Mouse (Mus musculus): Measurements from ENCODE around the gene Rcc2. TPM values are rescaled to one million over a fixed set of nuclear protein-coding genes. Genes with fewer than 3 reads are reported as not detected.

Rcc2 gene
- total and polyA plus RNA-seq, 3 experiments, result 187 to 348 (median 249) TPM

DNA sequence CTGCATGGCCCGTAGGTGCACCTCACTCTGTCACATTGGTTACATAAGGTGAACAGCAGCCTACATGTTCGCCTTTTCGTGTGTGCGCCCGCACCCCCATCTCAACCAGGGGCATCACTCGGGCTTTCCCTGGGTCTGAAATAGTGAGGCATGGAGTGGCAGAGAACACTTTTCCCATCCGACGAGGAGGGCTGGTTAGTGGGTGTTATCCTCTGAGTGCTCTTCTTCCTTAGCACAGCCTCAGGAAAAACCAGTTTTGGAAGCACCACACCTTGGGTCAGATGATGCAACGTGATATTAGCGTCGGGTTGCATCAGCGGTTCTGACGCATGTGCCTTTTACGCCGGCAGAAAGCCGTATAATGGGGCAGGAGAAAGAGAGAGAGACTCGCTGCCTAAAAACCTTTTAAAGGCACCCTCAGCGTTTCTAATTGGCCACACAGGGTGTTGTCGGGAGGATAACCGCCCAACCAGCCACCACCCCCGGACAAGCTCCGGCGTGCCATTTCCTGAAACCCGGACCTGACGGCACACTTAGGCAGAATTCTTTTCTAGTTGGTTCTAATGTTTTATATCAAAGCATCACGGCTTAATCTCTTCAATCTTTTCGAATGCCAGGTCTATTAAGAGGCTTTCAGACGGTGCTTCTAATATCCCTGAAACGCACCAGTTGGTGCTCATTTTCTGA, 757 bp upstream of the Rcc2 start:
- H3K27me3 ChIP-seq (replicated peaks), result no peaks in the 10 kb centered on the region
- H3K36me3 ChIP-seq (replicated peaks in 1 of 2; ENCODE audit: control insufficient read depth in 1 of 2, insufficient read depth in 1 of 2, low read length in 1 of 2), result peaks cover 7 to 17% of the 10 kb centered on the region in 2 experiments
- H3K4me2 ChIP-seq (ENCODE audit: insufficient read depth, low read depth, poor library complexity, severe bottlenecking), result peak overlapping the region; percentile 66
- peaks cover 28% of the 10 kb centered on the region for H3K79me2 ChIP-seq (replicated peaks; ENCODE audit: control insufficient read depth, extremely low read depth, insufficient read depth, poor library complexity, severe bottlenecking)
- in situ Hi-C loops (cut with MboI; ENCODE audit: low pct_ligation_motif_present, low pct_unique_long_range_greater_than_20kb, low sequenced_read_pairs) (no loop called here), dilution Hi-C loops (cut with MboI; ENCODE audit: extremely low pct_ligation_motif_present, extremely low pct_unique_long_range_greater_than_20kb, low sequenced_read_pairs) (no loop called here)
- H3K4me3 ChIP-seq (replicated peaks in 1 of 3; ENCODE audit: low read depth in 2 of 3, low read length in 2 of 3, poor library complexity in 1 of 3), result peak overlapping the region; percentile 63 to 90 (median 81)
- peak; percentile 94 for DNase-seq (ENCODE audit: extremely low read depth)
- no peaks in the 10 kb centered on the region for H3K9me3 ChIP-seq (replicated peaks; ENCODE audit: low read length)
- H3K4me1 ChIP-seq (ENCODE audit: control insufficient read depth in 1 of 2, insufficient read depth in 2 of 2), result peaks cover 14 to 47% of the 10 kb centered on the region in 2 experiments
- peak overlapping the region; percentile 92 for H3K9ac ChIP-seq (ENCODE audit: insufficient read depth, low read depth)
- peak overlapping the region; percentile 99 for H3K27ac ChIP-seq (ENCODE audit: insufficient read depth, low read depth)
- TF ChIP-seq JUN (IDR thresholded peaks at IDR 0.05; ENCODE audit: insufficient read depth, low read depth, low read length), result peak; percentile 71
- no peak for TF ChIP-seq USF2 (conservative IDR thresholded peaks at IDR 0.05; ENCODE audit: low read depth, low read length)
- TF ChIP-seq USF1 (IDR thresholded peaks at IDR 0.05; ENCODE audit: low read depth, low read length), result peak; percentile 46
- no peak for TF ChIP-seq CTCF (conservative IDR thresholded peaks at IDR 0.05 in 1 of 2, IDR thresholded peaks at IDR 0.05 in 1 of 2; ENCODE audit: low read depth in 2 of 2, low read length in 2 of 2)
- no peak for TF ChIP-seq E2F4 (IDR thresholded peaks at IDR 0.05; ENCODE audit: insufficient replicate concordance, low read depth, low read length)
- 0 out of 2 replicates have a peak, but pooled peaks have one; percentile 50 for TF ChIP-seq CHD2 (IDR thresholded peaks at IDR 0.05; ENCODE audit: low read length)
- TF ChIP-seq UBTF (IDR thresholded peaks at IDR 0.05; ENCODE audit: low read depth, low read length), result peak; percentile 82; the same call in 1 of the 2 replicates
- TF ChIP-seq TCF12 (IDR thresholded peaks at IDR 0.05; ENCODE audit: low read depth, low read length), result peak; percentile 74; the same call in 1 of the 2 replicates
- no peak for TF ChIP-seq RCOR1 (conservative IDR thresholded peaks at IDR 0.05; ENCODE audit: low read depth, low read length)
- peak; percentile 86 for TF ChIP-seq MEF2A (IDR thresholded peaks at IDR 0.05; ENCODE audit: borderline replicate concordance, low read depth, low read length)
- no peak for TF ChIP-seq PAX5 (IDR thresholded peaks at IDR 0.05; ENCODE audit: low read length)
- TF ChIP-seq IRF4 (IDR thresholded peaks at IDR 0.05; ENCODE audit: low read depth, low read length), result peak; percentile 52; the same call in 1 of the 2 replicates
- peak; percentile 89; the same call in 1 of the 2 replicates for TF ChIP-seq POLR2AphosphoS2 (IDR thresholded peaks at IDR 0.05; ENCODE audit: low read depth, low read length)
- TF ChIP-seq NRF1 (IDR thresholded peaks at IDR 0.05; ENCODE audit: low read depth, low read length), result peak; percentile 75
- peak; percentile 78 for TF ChIP-seq ETS1 (conservative IDR thresholded peaks at IDR 0.05; ENCODE audit: low read depth, low read length)
- peak; percentile 86 for TF ChIP-seq MXI1 (IDR thresholded peaks at IDR 0.05; ENCODE audit: low read depth, low read length)
- peak; percentile 99 for TF ChIP-seq MYC (IDR thresholded peaks at IDR 0.05; ENCODE audit: low read depth, low read length)
- peak; percentile 92 for TF ChIP-seq NELFE (IDR thresholded peaks at IDR 0.05; ENCODE audit: low read depth, low read length)
- TF ChIP-seq ZMIZ1 (IDR thresholded peaks at IDR 0.05; ENCODE audit: low read depth, low read length), result peak; percentile 94
- TF ChIP-seq CHD1 (IDR thresholded peaks at IDR 0.05; ENCODE audit: low read depth, low read length), result no peak; the same call in 1 of the 2 replicates
- peak; percentile 97 for TF ChIP-seq TBP (conservative IDR thresholded peaks at IDR 0.05; ENCODE audit: low read depth, low read length)
- TF ChIP-seq MAX (IDR thresholded peaks at IDR 0.05; ENCODE audit: low read length), result peak; percentile 96
- TF ChIP-seq MAZ (IDR thresholded peaks at IDR 0.05; ENCODE audit: low read depth, low read length), result peak; percentile 67; the same call in 1 of the 2 replicates
- no peak for TF ChIP-seq RAD21 (IDR thresholded peaks at IDR 0.05; ENCODE audit: low read depth, low read length)
- TF ChIP-seq HCFC1 (IDR thresholded peaks at IDR 0.05; ENCODE audit: low read depth, low read length), result peak; percentile 69
- TF ChIP-seq SIN3A (IDR thresholded peaks at IDR 0.05; ENCODE audit: low read length), result no peak; the same call in 1 of the 2 replicates
- no peak for TF ChIP-seq ZC3H11A (IDR thresholded peaks at IDR 0.05; ENCODE audit: low read depth, low read length)
- peak; percentile 93 for TF ChIP-seq POLR2A (IDR thresholded peaks at IDR 0.05; ENCODE audit: low read depth, low read length)
- peak; percentile 77 for TF ChIP-seq BHLHE40 (IDR thresholded peaks at IDR 0.05; ENCODE audit: low read depth, low read length)
- 0 out of 2 replicates have a peak, but pooled peaks have one; percentile 66 for TF ChIP-seq KAT2A (IDR thresholded peaks at IDR 0.05; ENCODE audit: insufficient replicate concordance, low read length)
- peak; percentile 54 for TF ChIP-seq JUND (conservative IDR thresholded peaks at IDR 0.05; ENCODE audit: low read depth, low read length)
- TF ChIP-seq ZKSCAN1 (IDR thresholded peaks at IDR 0.05; ENCODE audit: borderline replicate concordance, low read depth, low read length), result no peak
- peak; percentile 86 for TF ChIP-seq ELF1 (IDR thresholded peaks at IDR 0.05; ENCODE audit: low read depth, low read length)
- TF ChIP-seq MAFK (IDR thresholded peaks at IDR 0.05; ENCODE audit: insufficient replicate concordance, low read length), result no peak
- no peak for TF ChIP-seq GABPA (IDR thresholded peaks at IDR 0.05; ENCODE audit: insufficient replicate concordance, low read depth, low read length)
- TF ChIP-seq ZNF384 (IDR thresholded peaks at IDR 0.05; ENCODE audit: low read depth, low read length), result no peak
- TF ChIP-seq SMC3 (IDR thresholded peaks at IDR 0.05; ENCODE audit: low read depth, low read length), result no peak
- 0 out of 2 replicates have a peak, but pooled peaks have one; percentile 30 for TF ChIP-seq EP300 (IDR thresholded peaks at IDR 0.05; ENCODE audit: low read length)
